Mouse (Mus musculus): ENCODE measurements around the gene Tk2. TPM values are rescaled to one million over a fixed set of nuclear protein-coding genes. Genes with fewer than 3 reads are reported as not detected.
"Not testable (repeated sequence)": the region's sequence is repeated elsewhere in the genome, so short reads cannot be mapped to it uniquely, and the experiment has no call there.

Gene Tk2
- 39.0 to 49.4 TPM (median 44.6 TPM) in 3 replicates for total RNA-seq (2017)

- peak; percentile 74 for ATAC-seq (replicated peaks; ENCODE audit: insufficient number of reproducible peaks, low FRiP score, low TSS enrichment, poor library complexity, severe bottlenecking)
Observed at GRCm38 (mm10) chr8:104248276-104248675, at the start of gene Tk2. Gene Tk2 (minus strand): TSS chr8:104248558.

- ATAC-seq (replicated peaks; ENCODE audit: insufficient number of reproducible peaks, low FRiP score, low TSS enrichment, poor library complexity, severe bottlenecking), result no peak
Observed at GRCm38 (mm10) chr8:104294396-104294795, 46.0 kb upstream of the Tk2 start.

GRCm38 (mm10) chr8:104293081-104293480 lies 44.7 kb upstream of the Tk2 start, which contains the start of gene Cmtm2a:
Gene Cmtm2a (minus strand): TSS chr8:104293181.
- not testable (repeated sequence) for ATAC-seq (replicated peaks; ENCODE audit: insufficient number of reproducible peaks, low FRiP score, low TSS enrichment, poor library complexity, severe bottlenecking)

GRCm38 (mm10) chr8:104268937-104269440 lies 20.6 kb upstream of the Tk2 start:
- no peak for ATAC-seq (replicated peaks; ENCODE audit: insufficient number of reproducible peaks, low FRiP score, low TSS enrichment, poor library complexity, severe bottlenecking)

GRCm38 (mm10) chr8:104268368-104268767 lies 20.0 kb upstream of the Tk2 start:
- no peak for ATAC-seq (replicated peaks; ENCODE audit: insufficient number of reproducible peaks, low FRiP score, low TSS enrichment, poor library complexity, severe bottlenecking)

GRCm38 (mm10) chr8:104264271-104264935 lies 16.0 kb upstream of the Tk2 start:
- not testable (repeated sequence) for ATAC-seq (replicated peaks; ENCODE audit: insufficient number of reproducible peaks, low FRiP score, low TSS enrichment, poor library complexity, severe bottlenecking)

- ATAC-seq (replicated peaks; ENCODE audit: insufficient number of reproducible peaks, low FRiP score, low TSS enrichment, poor library complexity, severe bottlenecking), result not testable (repeated sequence)
Observed at GRCm38 (mm10) chr8:104261802-104262201, 13.4 kb upstream of the Tk2 start.

- 0 out of 2 replicates have a peak, but pooled peaks have one; percentile 34 for ATAC-seq (replicated peaks; ENCODE audit: insufficient number of reproducible peaks, low FRiP score, low TSS enrichment, poor library complexity, severe bottlenecking)
Observed at GRCm38 (mm10) chr8:104253016-104253415, 4.7 kb upstream of the Tk2 start.

- no peak for ATAC-seq (replicated peaks; ENCODE audit: insufficient number of reproducible peaks, low FRiP score, low TSS enrichment, poor library complexity, severe bottlenecking)
Observed at GRCm38 (mm10) chr8:104251461-104251860, 3.1 kb upstream of the Tk2 start.

- peak; percentile 28 for ATAC-seq (replicated peaks; ENCODE audit: insufficient number of reproducible peaks, low FRiP score, low TSS enrichment, poor library complexity, severe bottlenecking)
Observed at GRCm38 (mm10) chr8:104250439-104251367, 2.3 kb upstream of the Tk2 start, which contains the start of gene Cklf. Gene Cklf (plus strand): TSS chr8:104250861.

- no peak for ATAC-seq (replicated peaks; ENCODE audit: insufficient number of reproducible peaks, low FRiP score, low TSS enrichment, poor library complexity, severe bottlenecking)
Observed at GRCm38 (mm10) chr8:104249442-104249996, 1.2 kb upstream of the Tk2 start.

GRCm38 (mm10) chr8:104247908-104248275 lies 466 bp downstream of the Tk2 start:
- ATAC-seq (replicated peaks; ENCODE audit: insufficient number of reproducible peaks, low FRiP score, low TSS enrichment, poor library complexity, severe bottlenecking), result no peak

- ATAC-seq (replicated peaks; ENCODE audit: insufficient number of reproducible peaks, low FRiP score, low TSS enrichment, poor library complexity, severe bottlenecking), result peak; percentile 64
Observed at GRCm38 (mm10) chr8:104247054-104247907, 1.1 kb downstream of the Tk2 start.

GRCm38 (mm10) chr8:104246621-104247020 lies 1.7 kb downstream of the Tk2 start:
- ATAC-seq (replicated peaks; ENCODE audit: insufficient number of reproducible peaks, low FRiP score, low TSS enrichment, poor library complexity, severe bottlenecking), result no peak

- no peak for ATAC-seq (replicated peaks; ENCODE audit: insufficient number of reproducible peaks, low FRiP score, low TSS enrichment, poor library complexity, severe bottlenecking)
Observed at GRCm38 (mm10) chr8:104242038-104242644, 6.2 kb downstream of the Tk2 start.

GRCm38 (mm10) chr8:104239418-104239861 lies 8.9 kb downstream of the Tk2 start:
- ATAC-seq (replicated peaks; ENCODE audit: insufficient number of reproducible peaks, low FRiP score, low TSS enrichment, poor library complexity, severe bottlenecking), result no peak

GRCm38 (mm10) chr8:104234573-104234972 lies 13.8 kb downstream of the Tk2 start:
- ATAC-seq (replicated peaks; ENCODE audit: insufficient number of reproducible peaks, low FRiP score, low TSS enrichment, poor library complexity, severe bottlenecking), result no peak

- ATAC-seq (replicated peaks; ENCODE audit: insufficient number of reproducible peaks, low FRiP score, low TSS enrichment, poor library complexity, severe bottlenecking), result peak; percentile 48
Observed at GRCm38 (mm10) chr8:104232919-104233318, 15.4 kb downstream of the Tk2 start.
